Comparison of ENCODE assay signal across 8 mouse cellular contexts in genomic region chr3:90490696-90491256, GRCm38 (mm10). TPM values are rescaled to one million over a fixed set of nuclear protein-coding genes. Genes with fewer than 3 reads are reported as not detected.
DNase-seq lines count a peak whose midpoint lies in the region; ATAC-seq and TF ChIP-seq lines count a peak whose summit lies in the region.

Gene Snapin (minus strand): TSS chr3:90491033.

- peak within 1 kb of the TSS; percentile 69 for H3K27ac ChIP-seq in cortical plate, adult 2 months (ENCODE audit: insufficient read depth, low read length)

- peak; percentile 55; the same call in 1 of the 2 replicates for TF ChIP-seq POLR2A in cortical plate, adult 2 months (IDR thresholded peaks at IDR 0.05; ENCODE audit: extremely low read depth, insufficient read depth, low read length)

- TF ChIP-seq CTCF in cortical plate, adult 2 months (IDR thresholded peaks at IDR 0.05; ENCODE audit: extremely low read depth, insufficient read depth, low read length) = peak; percentile 62

- H3K4me1 ChIP-seq in cortical plate, adult 2 months (ENCODE audit: control insufficient read depth, insufficient read depth, low read length) = no peaks in the 10 kb centered on the region

- DNase-seq in gastrocnemius, postnatal 10 days = peak; percentile 94
- peak; percentile 97 for DNase-seq in induced T-regulatory cell, adult 2 months (ENCODE audit: low read depth)
- DNase-seq in left cerebral cortex, adult 9 months (ENCODE audit: low spot score in 2 of 2) = peak; percentile 87 to 97
- DNase-seq in right cerebral cortex, postnatal 14 days = peak; percentile 95
- peak; percentile 96 for DNase-seq in urinary bladder, postnatal 36 days (ENCODE audit: low spot score in 2 of 2)

- ATAC-seq in activated CD4-positive, CD25-positive, alpha-beta regulatory T cell, adult 4 months = peak; percentile 98
- peak; percentile 98 for ATAC-seq in megakaryocyte progenitor cell, adult 5-6 weeks (replicated peaks; ENCODE audit: poor library complexity)

- peak within 1 kb of the TSS; percentile 55 for H3K4me3 ChIP-seq in cortical plate, adult 2 months (ENCODE audit: insufficient read depth, low read length)

RNA-seq across cellular contexts. Expression of gene Snapin, which starts in this region (rescaled TPM):
- polyA plus RNA-seq in activated CD4-positive, CD25-positive, alpha-beta regulatory T cell, adult 4 months (2017; shearing (Covaris generic)) = 10 to 100 TPM; 48.3 to 56.3 TPM
- 65.0 and 73.2 TPM in 2 replicates for polyA plus RNA-seq in cortical plate, adult 2 months (2012; rRNA removed)
- 10 to 100 TPM; 63.2 to 67.2 TPM for total RNA-seq in gastrocnemius, postnatal 10 days (2021)
- 41.2 and 42.1 TPM in 2 replicates for total RNA-seq in megakaryocyte progenitor cell, adult 5-6 weeks (2015)
- total RNA-seq in megakaryocyte progenitor cell, adult 5-6 weeks (2017) = 32.3 and 45.0 TPM in 2 replicates

Comparison
In these comparisons a context has a peak if more than half of its experiments do, and no peak if none do; other contexts are left out.
1. Peak in every context shown above with its lines: DNase-seq, ATAC-seq, H3K4me3 ChIP-seq and H3K27ac ChIP-seq.